Mouse (Mus musculus) stomach, embryonic 15.5 days (tissue): ENCODE data around the gene Ifnl3. TPM values are rescaled to one million over a fixed set of nuclear protein-coding genes. Genes with fewer than 3 reads are reported as not detected.

Source experiments
- ATAC-seq: fragments of 200-750 bp; cut with Nextera tagmentation; 2 replicates; pipeline ENCODE4 v1.8.0; 2017; ENCODE audit warnings: low read depth, moderate number of reproducible peaks, moderate TSS enrichment; ENCODE audit not compliant: insufficient read depth, low FRiP score
- H3K27ac ChIP-seq: fragments of 300-500 bp; sonication (generic); 2 replicates; pipeline ENCODE4 v1.5.1; 2015; ENCODE audit warnings: mild to moderate bottlenecking, inconsistent platforms
- H3K27me3 ChIP-seq: fragments of 300-500 bp; sonication (generic); replicated peaks from 2 replicates; pipeline ENCODE4 v1.6.1; 2015; ENCODE audit warnings: inconsistent platforms
- H3K36me3 ChIP-seq: fragments of 300-500 bp; sonication (generic); 2 replicates; pipeline ENCODE4 v1.6.1; 2015; ENCODE audit warnings: inconsistent platforms
- H3K4me1 ChIP-seq: fragments of 300-500 bp; sonication (generic); 2 replicates; pipeline ENCODE4 v1.6.1; 2015; ENCODE audit warnings: inconsistent platforms
- H3K4me2 ChIP-seq: fragments of 300-500 bp; sonication (generic); 2 replicates; pipeline ENCODE4 v1.6.1; 2015; ENCODE audit warnings: mild to moderate bottlenecking, inconsistent platforms
- H3K4me3 ChIP-seq: fragments of 300-500 bp; sonication (generic); replicated peaks from 2 replicates; pipeline ENCODE4 v1.5.1; 2015; ENCODE audit warnings: inconsistent platforms
- H3K9ac ChIP-seq: fragments of 300-500 bp; sonication (generic); 2 replicates; pipeline ENCODE4 v1.6.1; 2015; ENCODE audit warnings: inconsistent platforms
- H3K9me3 ChIP-seq: fragments of 300-500 bp; sonication (generic); 2 replicates; pipeline ENCODE4 v1.6.1; 2016; ENCODE audit warnings: inconsistent platforms
- WGBS: fragments of 180-500 bp; shearing (Covaris S2); methylation state at CpG from one replicate; pipeline ENCODE4 v1.1.7; 2015; 5-methylcytosine and 5-hydroxymethylcytosine counted together
- polyA plus RNA-seq: library from polyadenylated mRNA; unstranded; fragments of >200 nt; fragmentation: Nextera tagmentation; extraction: Ambion mirVana; gene quantifications from 2 replicates; pipeline ENCODE4 v1.2.1, GENCODE M21; 2015

The Ifnl3 gene
- polyA plus RNA-seq, 1 experiment from 2014 or later: not detected

DNA sequence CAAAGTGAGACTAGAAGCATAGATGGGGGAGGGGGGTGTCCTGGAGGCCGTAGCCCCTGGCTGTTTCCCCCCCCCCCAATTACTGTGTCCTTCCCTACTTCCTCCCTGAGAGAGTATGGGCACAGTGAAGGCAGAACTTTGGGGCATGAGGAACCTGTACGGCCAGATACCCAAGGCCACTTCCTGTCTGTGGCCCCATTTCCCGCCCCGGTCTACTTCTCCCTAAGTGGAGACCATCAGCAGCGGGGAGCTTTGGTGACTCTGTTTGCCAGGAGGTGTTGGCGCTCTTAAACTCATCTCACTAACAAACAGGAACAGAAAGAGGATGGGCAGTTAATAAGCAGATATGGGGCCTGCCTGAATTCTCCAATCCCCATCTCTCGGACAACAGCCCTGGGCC, 25.0 kb downstream of the Ifnl3 start:
- no peak overlapping the region for H3K9ac ChIP-seq
- peaks cover 17% of the 10 kb centered on the region for H3K4me1 ChIP-seq
- H3K27me3 ChIP-seq: peaks cover 27% of the 10 kb centered on the region
- no peak overlapping the region for H3K27ac ChIP-seq
- no peaks in the 10 kb centered on the region for H3K36me3 ChIP-seq
- H3K9me3 ChIP-seq: no peaks in the 10 kb centered on the region
- H3K4me3 ChIP-seq: no peak overlapping the region
- 61% methylated on average over 7 of the region's 7 CpGs for WGBS
- H3K4me2 ChIP-seq: no peak overlapping the region
- ATAC-seq: no peak

DNA sequence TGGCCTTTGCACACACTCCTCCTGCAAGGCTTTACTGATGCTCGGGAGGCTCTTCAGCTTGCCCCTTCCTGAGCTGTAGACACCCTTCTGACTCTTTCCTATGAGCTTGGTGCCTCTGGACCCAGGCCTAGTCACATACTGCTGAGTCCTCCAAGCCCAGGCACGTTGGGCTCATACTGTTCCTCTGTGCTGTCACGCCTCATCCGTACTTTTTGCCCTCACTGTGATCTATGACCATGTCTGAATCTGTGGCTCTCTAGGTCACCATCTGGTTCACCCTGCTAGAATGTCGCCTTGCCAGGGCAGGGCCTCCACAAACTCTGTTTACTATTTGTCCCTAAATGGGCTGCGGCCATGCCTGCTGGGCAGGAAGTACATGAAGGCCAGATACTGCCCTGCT, 30.4 kb downstream of the Ifnl3 start:
- no peaks in the 10 kb centered on the region for H3K27me3 ChIP-seq
- H3K9ac ChIP-seq: no peak overlapping the region
- WGBS: 85% methylated on average over 6 of the region's 6 CpGs
- no peaks in the 10 kb centered on the region for H3K36me3 ChIP-seq
- no peak overlapping the region for H3K4me2 ChIP-seq
- no peaks in the 10 kb centered on the region for H3K9me3 ChIP-seq
- 0 out of 2 replicates have a peak, but pooled peaks cover 11% of the 10 kb centered on the region for H3K4me1 ChIP-seq
- no peak overlapping the region for H3K27ac ChIP-seq
- no peak overlapping the region for H3K4me3 ChIP-seq
- no peak for ATAC-seq

GRCm38 (mm10) chr7:28555939-28556535, 33.4 kb downstream of the Ifnl3 start:
- Histone ChIP-seq H3K9me3 (no peaks in the 10 kb centered on the region), H3K27ac (peak overlapping the region; percentile 35; the same call in 1 of the 2 replicates), H3K36me3 (peaks cover 24% of the 10 kb centered on the region; the same call in 1 of the 2 replicates), H3K4me3 (no peak overlapping the region), H3K4me2 (no peak overlapping the region), H3K4me1 (0 out of 2 replicates have a peak, but pooled peaks cover 26% of the 10 kb centered on the region), H3K27me3 (no peaks in the 10 kb centered on the region), H3K9ac (no peak overlapping the region)
- 16% methylated on average over 5 of the region's 5 CpGs for WGBS
- ATAC-seq: no peak

GRCm38 (mm10) chr7:28557069-28557468, 34.4 kb downstream of the Ifnl3 start:
- H3K4me1 ChIP-seq: 0 out of 2 replicates have a peak, but pooled peaks cover 26% of the 10 kb centered on the region
- H3K36me3 ChIP-seq: peaks cover 27% of the 10 kb centered on the region; the same call in 1 of the 2 replicates
- WGBS: 60% methylated on average over 5 of the region's 5 CpGs
- H3K9ac ChIP-seq: no peak overlapping the region
- H3K4me2 ChIP-seq: no peak overlapping the region
- H3K4me3 ChIP-seq: no peak overlapping the region
- ATAC-seq: no peak
- no peak overlapping the region; the same call in 1 of the 2 replicates for H3K27ac ChIP-seq
- H3K9me3 ChIP-seq: no peaks in the 10 kb centered on the region
- no peaks in the 10 kb centered on the region for H3K27me3 ChIP-seq

GRCm38 (mm10) chr7:28557708-28558107, 35.1 kb downstream of the Ifnl3 start:
- H3K4me2 ChIP-seq: no peak overlapping the region
- H3K9me3 ChIP-seq: no peaks in the 10 kb centered on the region
- H3K4me1 ChIP-seq: 0 out of 2 replicates have a peak, but pooled peaks cover 26% of the 10 kb centered on the region
- WGBS: 63% methylated on average over 6 of the region's 6 CpGs
- no peak for ATAC-seq
- no peaks in the 10 kb centered on the region for H3K27me3 ChIP-seq
- H3K4me3 ChIP-seq: no peak overlapping the region
- no peak overlapping the region for H3K9ac ChIP-seq
- H3K27ac ChIP-seq: peak overlapping the region; percentile 26; the same call in 1 of the 2 replicates
- H3K36me3 ChIP-seq: peaks cover 31% of the 10 kb centered on the region; the same call in 1 of the 2 replicates

DNA sequence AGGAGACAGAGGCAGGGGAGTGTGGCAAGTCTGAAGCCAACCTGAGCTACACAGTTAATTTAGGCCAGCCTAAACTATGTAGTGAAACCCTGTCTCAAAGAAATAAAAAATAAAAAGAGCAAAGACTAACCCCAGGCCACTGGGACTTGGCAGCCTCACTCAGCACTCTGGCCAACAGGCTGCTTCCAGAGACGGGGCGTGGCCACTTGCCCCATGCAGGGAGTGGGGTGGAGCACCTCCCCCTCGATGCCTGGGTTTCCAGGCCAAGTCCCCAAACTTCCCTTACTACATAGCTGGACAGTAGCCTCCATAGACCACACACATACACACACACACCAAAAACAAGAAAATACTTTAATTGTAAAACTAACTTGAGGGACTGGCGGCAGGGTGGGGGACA, 35.9 kb downstream of the Ifnl3 start:
- Histone ChIP-seq H3K27me3 (no peaks in the 10 kb centered on the region), H3K4me1 (0 out of 2 replicates have a peak, but pooled peaks cover 26% of the 10 kb centered on the region), H3K27ac (no peak overlapping the region), H3K9me3 (no peaks in the 10 kb centered on the region), H3K4me2 (no peak overlapping the region), H3K4me3 (no peak overlapping the region), H3K36me3 (peaks cover 37% of the 10 kb centered on the region; the same call in 1 of the 2 replicates), H3K9ac (no peak overlapping the region)
- ATAC-seq: peak; percentile 47; the same call in 1 of the 2 replicates
- WGBS: 40% methylated on average over 4 of the region's 4 CpGs

- no peak for ATAC-seq
- Histone ChIP-seq H3K4me1 (0 out of 2 replicates have a peak, but pooled peaks cover 24% of the 10 kb centered on the region), H3K36me3 (peaks cover 51% of the 10 kb centered on the region), H3K9me3 (no peaks in the 10 kb centered on the region), H3K27me3 (no peaks in the 10 kb centered on the region), H3K4me3 (no peak overlapping the region), H3K4me2 (no peak overlapping the region), H3K9ac (no peak overlapping the region), H3K27ac (no peak overlapping the region)
- WGBS: 89% methylated on average over 10 of the region's 10 CpGs
These were observed 38.2 kb downstream of the Ifnl3 start for GRCm38 (mm10) chr7:28560856-28561255.

DNA sequence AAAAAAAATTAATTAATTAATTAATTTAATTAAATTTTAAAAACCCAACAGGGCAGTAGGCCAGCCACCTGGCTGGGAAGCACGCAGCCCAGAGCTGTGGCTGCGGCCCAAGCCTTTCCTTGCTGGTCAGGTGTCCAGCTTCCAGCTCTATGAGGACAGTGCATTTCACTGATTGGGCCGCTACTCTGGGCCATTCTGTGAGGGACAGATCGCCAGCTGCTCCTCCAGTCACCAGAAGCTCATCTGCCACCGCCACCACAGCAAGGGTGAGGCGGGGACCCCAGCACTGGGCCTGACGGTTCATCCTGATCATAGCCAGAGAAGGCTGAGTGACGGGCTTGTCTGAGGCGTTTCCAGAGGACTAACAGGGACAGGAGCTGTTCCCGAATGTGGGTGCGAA, 39.3 kb downstream of the Ifnl3 start:
- Histone ChIP-seq H3K27me3 (no peaks in the 10 kb centered on the region), H3K4me2 (no peak overlapping the region), H3K4me3 (no peak overlapping the region), H3K9me3 (no peaks in the 10 kb centered on the region), H3K4me1 (0 out of 2 replicates have a peak, but pooled peaks cover 15% of the 10 kb centered on the region), H3K9ac (no peak overlapping the region), H3K36me3 (peaks cover 56% of the 10 kb centered on the region), H3K27ac (no peak overlapping the region)
- 90% methylated on average over 11 of the region's 11 CpGs for WGBS
- no peak for ATAC-seq

GRCm38 (mm10) chr7:28562371-28562770, 39.7 kb downstream of the Ifnl3 start:
- H3K36me3 ChIP-seq: peaks cover 60% of the 10 kb centered on the region
- no peak overlapping the region for H3K4me2 ChIP-seq
- 93% methylated on average over 13 of the region's 13 CpGs for WGBS
- no peak for ATAC-seq
- no peak overlapping the region for H3K27ac ChIP-seq
- no peak overlapping the region for H3K9ac ChIP-seq
- H3K4me1 ChIP-seq: 0 out of 2 replicates have a peak, but pooled peaks cover 15% of the 10 kb centered on the region
- no peaks in the 10 kb centered on the region for H3K27me3 ChIP-seq
- no peaks in the 10 kb centered on the region for H3K9me3 ChIP-seq
- H3K4me3 ChIP-seq: no peak overlapping the region

DNA sequence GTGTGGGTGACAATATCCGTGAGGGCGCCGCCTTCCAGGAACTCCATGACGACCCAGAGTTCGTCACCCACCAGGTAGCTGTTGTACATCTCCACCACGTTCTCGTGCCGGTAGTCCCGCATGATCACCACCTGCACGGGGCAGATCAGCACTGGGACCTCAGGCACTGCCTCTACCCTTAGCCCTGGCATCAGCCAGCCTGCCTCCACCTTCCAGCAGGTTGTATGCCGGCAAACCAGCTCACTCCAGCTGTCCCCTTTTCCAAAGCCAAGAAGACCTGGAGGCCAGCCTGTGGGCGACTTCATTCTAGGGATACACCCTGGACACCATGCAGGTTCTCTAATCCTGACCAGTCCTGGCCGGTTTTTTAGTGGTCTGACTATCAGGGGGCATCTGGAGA, 40.3 kb downstream of the Ifnl3 start:
- Histone ChIP-seq H3K4me2 (no peak overlapping the region), H3K4me1 (0 out of 2 replicates have a peak, but pooled peaks cover 15% of the 10 kb centered on the region), H3K4me3 (no peak overlapping the region), H3K27me3 (no peaks in the 10 kb centered on the region), H3K9me3 (no peaks in the 10 kb centered on the region), H3K36me3 (peaks cover 65% of the 10 kb centered on the region), H3K27ac (no peak overlapping the region), H3K9ac (no peak overlapping the region)
- ATAC-seq: no peak
- WGBS: 92% methylated on average over 13 of the region's 13 CpGs

DNA sequence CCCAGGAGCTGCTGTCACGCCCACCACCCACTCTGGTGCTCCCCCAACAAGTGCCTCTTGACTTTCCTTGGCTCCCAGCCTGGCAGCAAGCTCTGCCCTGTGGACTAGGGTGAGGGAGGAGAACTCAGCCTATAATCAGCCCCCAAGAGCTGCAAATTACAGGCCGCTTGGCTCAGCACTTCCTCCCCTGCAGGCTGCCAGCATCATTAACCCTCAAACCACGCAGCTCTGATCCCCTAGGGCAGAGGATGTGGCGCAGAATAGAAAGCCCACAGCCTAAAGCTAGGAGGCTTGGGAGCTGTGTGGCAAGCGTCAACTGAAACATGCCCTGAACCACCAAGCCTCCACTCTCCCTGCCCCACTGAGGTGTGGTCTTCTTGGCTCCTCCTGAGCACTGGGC, 42.8 kb downstream of the Ifnl3 start:
- WGBS: 78% methylated on average over 5 of the region's 5 CpGs
- peaks cover 49% of the 10 kb centered on the region for H3K36me3 ChIP-seq

DNA sequence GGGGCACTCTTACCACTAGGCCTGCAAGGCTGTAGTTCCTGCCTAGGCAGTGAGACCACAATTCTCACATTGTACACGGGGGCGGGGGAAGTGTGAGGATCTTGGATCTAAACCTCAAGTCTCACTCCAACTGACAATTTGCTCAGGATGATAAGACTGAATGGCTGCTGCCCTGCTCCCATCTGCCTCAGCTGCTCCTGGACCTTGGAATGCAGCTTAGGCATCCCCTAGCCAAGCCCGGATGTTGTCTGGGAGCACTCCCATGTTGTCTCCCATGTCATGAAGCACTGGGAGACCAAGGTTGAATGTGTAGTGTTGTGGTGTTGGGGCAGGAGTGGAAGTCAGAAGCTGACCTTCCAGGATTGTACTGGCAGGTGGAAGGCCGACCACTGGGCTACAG, 44.9 kb downstream of the Ifnl3 start:
- 82% methylated on average over 4 of the region's 4 CpGs for WGBS

More for the DNA sequence above, 42.8 kb downstream of the Ifnl3 start:
- no peak overlapping the region for H3K9ac ChIP-seq
- no peak overlapping the region for H3K4me3 ChIP-seq
- ATAC-seq: no peak
- H3K4me1 ChIP-seq: peaks cover 10% of the 10 kb centered on the region
- H3K27me3 ChIP-seq: no peaks in the 10 kb centered on the region
- no peak overlapping the region for H3K4me2 ChIP-seq
- H3K9me3 ChIP-seq: no peaks in the 10 kb centered on the region
- H3K27ac ChIP-seq: no peak overlapping the region

More for the DNA sequence above, 44.9 kb downstream of the Ifnl3 start:
- ATAC-seq: no peak
- no peaks in the 10 kb centered on the region for H3K27me3 ChIP-seq
- no peaks in the 10 kb centered on the region for H3K9me3 ChIP-seq
- peaks cover 37% of the 10 kb centered on the region for H3K36me3 ChIP-seq
- H3K9ac ChIP-seq: no peak overlapping the region
- H3K4me1 ChIP-seq: peaks cover 31% of the 10 kb centered on the region
- H3K4me3 ChIP-seq: no peak overlapping the region
- no peak overlapping the region for H3K4me2 ChIP-seq
- no peak overlapping the region for H3K27ac ChIP-seq
